Mouse (Mus musculus): Measurements from ENCODE around the gene Lyzl4.

Gene Lyzl4

GRCm38 (mm10) chr9:121532626-121533025 is 109.3 kb downstream of the Lyzl4 start:
- no peak for DNase-seq (ENCODE audit: low read depth in 2 of 2, low spot score in 2 of 2)

- no peak for DNase-seq (ENCODE audit: low read depth in 2 of 2, low spot score in 2 of 2)
Measured at GRCm38 (mm10) chr9:121528605-121529357, 113.1 kb downstream of the Lyzl4 start.
